Mouse (Mus musculus): ENCODE results near the gene Slc7a6os. TPM values are rescaled to one million over a fixed set of nuclear protein-coding genes. Genes with fewer than 3 reads are reported as not detected.

Gene Slc7a6os
- total and polyA plus RNA-seq, 3 experiments: 38.7 to 65.1 (median 62.5) TPM

DNA sequence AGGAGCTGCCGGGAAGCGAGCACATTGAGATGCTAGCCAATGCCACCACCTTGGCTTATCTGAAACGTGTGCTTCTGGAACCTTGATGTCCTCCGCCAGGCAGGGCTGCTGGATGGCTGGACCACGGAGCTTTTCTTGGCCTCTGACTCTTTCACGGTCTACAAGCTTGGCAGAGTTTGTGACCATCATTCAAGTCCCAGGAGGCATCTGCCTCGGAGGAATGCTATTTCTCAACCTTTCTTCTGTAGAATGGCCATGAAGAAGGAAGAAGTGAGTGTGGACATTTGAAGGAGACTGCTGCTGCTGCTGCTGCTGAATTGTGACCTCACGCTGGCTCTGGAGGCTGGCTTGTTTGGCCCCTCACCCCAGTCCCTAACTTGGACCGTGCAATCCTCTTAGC is 47.5 kb downstream of the Slc7a6os start:
- in situ Hi-C loops (cut with MboI; ENCODE audit: low pct_ligation_motif_present, low pct_unique_long_range_greater_than_20kb, low sequenced_read_pairs): no loop called here
- H3K36me3 ChIP-seq (replicated peaks in 1 of 2; ENCODE audit: control insufficient read depth in 1 of 2, insufficient read depth in 1 of 2, low read length in 1 of 2): peaks cover 28 to 61% of the 10 kb centered on the region in 2 experiments

DNA sequence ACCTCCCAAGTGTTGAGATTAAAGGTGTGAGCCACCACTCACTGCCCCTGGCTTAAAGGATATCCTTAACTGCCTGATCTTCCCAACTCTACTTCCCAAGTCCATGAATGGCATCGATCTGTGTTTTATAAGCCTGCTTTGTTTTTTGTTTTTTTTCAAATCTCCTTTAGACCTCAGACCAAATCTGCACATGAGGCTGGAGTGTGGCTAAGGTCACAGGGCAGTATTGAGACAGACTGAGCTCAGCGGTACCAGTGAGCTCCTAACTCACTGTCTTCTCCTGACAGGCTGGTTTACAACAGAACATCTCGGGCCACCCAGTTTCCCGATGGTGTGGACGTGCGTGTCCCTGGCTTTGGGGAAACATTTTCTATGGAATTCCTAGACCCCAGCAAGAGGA is 50.9 kb downstream of the Slc7a6os start:
- Histone ChIP-seq H3K79me2 (replicated peaks; ENCODE audit: control insufficient read depth, extremely low read depth, insufficient read depth, poor library complexity, severe bottlenecking) (no peaks in the 10 kb centered on the region), H3K36me3 (replicated peaks in 1 of 2; ENCODE audit: control insufficient read depth in 1 of 2, insufficient read depth in 1 of 2, low read length in 1 of 2) (peaks cover 31 to 76% of the 10 kb centered on the region in 2 experiments), H3K27ac (ENCODE audit: insufficient read depth, low read depth) (no peak overlapping the region), H3K27me3 (replicated peaks) (no peaks in the 10 kb centered on the region), H3K4me3 (replicated peaks in 1 of 3; ENCODE audit: low read depth in 2 of 3, low read length in 2 of 3, poor library complexity in 1 of 3) (no peak overlapping the region), H3K9ac (ENCODE audit: insufficient read depth, low read depth) (no peak overlapping the region), H3K9me3 (replicated peaks; ENCODE audit: low read length) (no peaks in the 10 kb centered on the region), H3K4me1 (ENCODE audit: control insufficient read depth in 1 of 2, insufficient read depth in 2 of 2) (0 out of 4 replicates have a peak, but pooled peaks cover 0 to under 1% of the 10 kb centered on the region in 2 experiments), H3K4me2 (ENCODE audit: insufficient read depth, low read depth, poor library complexity, severe bottlenecking) (no peak overlapping the region)
- TF ChIP-seq ETS1 (conservative IDR thresholded peaks at IDR 0.05; ENCODE audit: low read depth, low read length) (no peak), ZC3H11A (IDR thresholded peaks at IDR 0.05; ENCODE audit: low read depth, low read length) (no peak), USF1 (IDR thresholded peaks at IDR 0.05; ENCODE audit: low read depth, low read length) (no peak)
- dilution Hi-C loops (cut with MboI; ENCODE audit: extremely low pct_ligation_motif_present, extremely low pct_unique_long_range_greater_than_20kb, low sequenced_read_pairs): no loop called here
- in situ Hi-C loops (cut with MboI; ENCODE audit: low pct_ligation_motif_present, low pct_unique_long_range_greater_than_20kb, low sequenced_read_pairs): no loop called here
- no peak for DNase-seq (ENCODE audit: extremely low read depth)

More for the DNA sequence above, 47.5 kb downstream of the Slc7a6os start:
- no peak overlapping the region for H3K4me3 ChIP-seq (replicated peaks in 1 of 3; ENCODE audit: low read depth in 2 of 3, low read length in 2 of 3, poor library complexity in 1 of 3)
- TF ChIP-seq RCOR1 (conservative IDR thresholded peaks at IDR 0.05; ENCODE audit: low read depth, low read length): no peak
- no peak for TF ChIP-seq RAD21 (IDR thresholded peaks at IDR 0.05; ENCODE audit: low read depth, low read length)
- no peak for TF ChIP-seq SIN3A (IDR thresholded peaks at IDR 0.05; ENCODE audit: low read length)
- TF ChIP-seq UBTF (IDR thresholded peaks at IDR 0.05; ENCODE audit: low read depth, low read length): no peak
- no peak for TF ChIP-seq MAFK (IDR thresholded peaks at IDR 0.05; ENCODE audit: insufficient replicate concordance, low read length)
- no peak for TF ChIP-seq IRF4 (IDR thresholded peaks at IDR 0.05; ENCODE audit: low read depth, low read length)
- no peak for TF ChIP-seq ETS1 (conservative IDR thresholded peaks at IDR 0.05; ENCODE audit: low read depth, low read length)
- no peak for TF ChIP-seq NRF1 (IDR thresholded peaks at IDR 0.05; ENCODE audit: low read depth, low read length)
- no peak for TF ChIP-seq MYC (IDR thresholded peaks at IDR 0.05; ENCODE audit: low read depth, low read length)
- H3K4me1 ChIP-seq (ENCODE audit: control insufficient read depth in 1 of 2, insufficient read depth in 2 of 2): no peaks in the 10 kb centered on the region
- dilution Hi-C loops (cut with MboI; ENCODE audit: extremely low pct_ligation_motif_present, extremely low pct_unique_long_range_greater_than_20kb, low sequenced_read_pairs): no loop called here
- H3K4me2 ChIP-seq (ENCODE audit: insufficient read depth, low read depth, poor library complexity, severe bottlenecking): no peak overlapping the region
- H3K79me2 ChIP-seq (replicated peaks; ENCODE audit: control insufficient read depth, extremely low read depth, insufficient read depth, poor library complexity, severe bottlenecking): no peaks in the 10 kb centered on the region
- no peaks in the 10 kb centered on the region for H3K27me3 ChIP-seq (replicated peaks)
- H3K27ac ChIP-seq (ENCODE audit: insufficient read depth, low read depth): no peak overlapping the region
- H3K9ac ChIP-seq (ENCODE audit: insufficient read depth, low read depth): no peak overlapping the region
- H3K9me3 ChIP-seq (replicated peaks; ENCODE audit: low read length): no peaks in the 10 kb centered on the region
- DNase-seq (ENCODE audit: extremely low read depth): no peak

DNA sequence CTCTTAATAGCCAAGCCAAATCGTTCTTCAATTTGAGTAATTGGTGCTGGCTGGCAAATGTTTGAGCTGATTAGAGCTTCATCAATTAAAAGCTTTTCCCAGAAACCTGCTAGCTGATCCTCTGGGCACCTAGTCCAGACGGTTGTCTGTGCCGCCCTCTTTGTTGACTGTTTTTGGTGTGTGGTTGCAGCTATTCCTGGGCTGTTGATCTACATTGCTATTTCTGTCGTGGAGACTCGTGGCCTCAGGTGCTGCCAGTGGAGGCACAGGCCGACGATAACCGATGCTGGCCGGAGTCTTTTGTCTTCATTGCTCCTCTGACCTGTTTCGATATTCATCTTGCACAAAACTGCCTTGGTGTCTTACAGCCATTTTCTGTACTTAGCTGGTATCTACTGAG is 52.4 kb downstream of the Slc7a6os start:
- Histone ChIP-seq H3K9ac (ENCODE audit: insufficient read depth, low read depth) (no peak overlapping the region), H3K36me3 (replicated peaks in 1 of 2; ENCODE audit: control insufficient read depth in 1 of 2, insufficient read depth in 1 of 2, low read length in 1 of 2) (peaks cover 28 to 73% of the 10 kb centered on the region in 2 experiments), H3K4me3 (replicated peaks in 1 of 3; ENCODE audit: low read depth in 2 of 3, low read length in 2 of 3, poor library complexity in 1 of 3) (no peak overlapping the region), H3K27ac (ENCODE audit: insufficient read depth, low read depth) (no peak overlapping the region), H3K4me2 (ENCODE audit: insufficient read depth, low read depth, poor library complexity, severe bottlenecking) (no peak overlapping the region), H3K27me3 (replicated peaks) (no peaks in the 10 kb centered on the region), H3K79me2 (replicated peaks; ENCODE audit: control insufficient read depth, extremely low read depth, insufficient read depth, poor library complexity, severe bottlenecking) (no peaks in the 10 kb centered on the region), H3K4me1 (ENCODE audit: control insufficient read depth in 1 of 2, insufficient read depth in 2 of 2) (peaks cover 0 to 7% of the 10 kb centered on the region in 2 experiments; a peak in 1 of 4 replicates), H3K9me3 (replicated peaks; ENCODE audit: low read length) (no peaks in the 10 kb centered on the region)
- TF ChIP-seq JUN (IDR thresholded peaks at IDR 0.05; ENCODE audit: insufficient read depth, low read depth, low read length): no peak
- no peak for TF ChIP-seq IRF4 (IDR thresholded peaks at IDR 0.05; ENCODE audit: low read depth, low read length)
- TF ChIP-seq USF2 (conservative IDR thresholded peaks at IDR 0.05; ENCODE audit: low read depth, low read length): no peak
- no peak for TF ChIP-seq NRF1 (IDR thresholded peaks at IDR 0.05; ENCODE audit: low read depth, low read length)
- no peak for TF ChIP-seq TCF12 (IDR thresholded peaks at IDR 0.05; ENCODE audit: low read depth, low read length)
- TF ChIP-seq CHD1 (IDR thresholded peaks at IDR 0.05; ENCODE audit: low read depth, low read length): no peak
- no peak for TF ChIP-seq SMC3 (IDR thresholded peaks at IDR 0.05; ENCODE audit: low read depth, low read length)
- no peak for TF ChIP-seq MEF2A (IDR thresholded peaks at IDR 0.05; ENCODE audit: borderline replicate concordance, low read depth, low read length)
- no peak for TF ChIP-seq POLR2AphosphoS2 (IDR thresholded peaks at IDR 0.05; ENCODE audit: low read depth, low read length)
- TF ChIP-seq GABPA (IDR thresholded peaks at IDR 0.05; ENCODE audit: insufficient replicate concordance, low read depth, low read length): no peak
- no peak for TF ChIP-seq BHLHE40 (IDR thresholded peaks at IDR 0.05; ENCODE audit: low read depth, low read length)
- no peak for TF ChIP-seq JUND (conservative IDR thresholded peaks at IDR 0.05; ENCODE audit: low read depth, low read length)
- no peak for TF ChIP-seq PAX5 (IDR thresholded peaks at IDR 0.05; ENCODE audit: low read length)
- TF ChIP-seq ELF1 (IDR thresholded peaks at IDR 0.05; ENCODE audit: low read depth, low read length): no peak
- TF ChIP-seq TBP (conservative IDR thresholded peaks at IDR 0.05; ENCODE audit: low read depth, low read length): no peak
- no peak for TF ChIP-seq ZC3H11A (IDR thresholded peaks at IDR 0.05; ENCODE audit: low read depth, low read length)
- no peak for TF ChIP-seq MAZ (IDR thresholded peaks at IDR 0.05; ENCODE audit: low read depth, low read length)
- TF ChIP-seq EP300 (IDR thresholded peaks at IDR 0.05; ENCODE audit: low read length): no peak
- in situ Hi-C loops (cut with MboI; ENCODE audit: low pct_ligation_motif_present, low pct_unique_long_range_greater_than_20kb, low sequenced_read_pairs) (no loop called here), dilution Hi-C loops (cut with MboI; ENCODE audit: extremely low pct_ligation_motif_present, extremely low pct_unique_long_range_greater_than_20kb, low sequenced_read_pairs) (no loop called here)
- DNase-seq (ENCODE audit: extremely low read depth): no peak

All from CH12.LX (cell line).